Mouse (Mus musculus): Measurements from ENCODE around the gene Actrt3.
A peak's percentile ranks its signal among the peaks of the same experiment; 100 is the strongest.

Gene Actrt3

GRCm38 (mm10) chr3:30599711-30600545, at the start of gene Actrt3:
TSS of gene Actrt3 (minus strand) at chr3:30599939.
- DNase-seq = peak; percentile 42

- DNase-seq = no peak
Measured at GRCm38 (mm10) chr3:30648466-30648865, 48.7 kb upstream of the Actrt3 start.

GRCm38 (mm10) chr3:30647440-30648090, 47.8 kb upstream of the Actrt3 start, which contains the start of gene Lrrc34:
TSS of gene Lrrc34 (minus strand) at chr3:30647869.
- peak; percentile 27 for DNase-seq

GRCm38 (mm10) chr3:30646761-30647160, 47.0 kb upstream of the Actrt3 start:
- no peak for DNase-seq

- DNase-seq = no peak
Measured at GRCm38 (mm10) chr3:30644207-30644606, 44.5 kb upstream of the Actrt3 start, which contains the start of gene Lrriq4. TSS of gene Lrriq4 (plus strand) at chr3:30644507.

GRCm38 (mm10) chr3:30635629-30636028, 35.9 kb upstream of the Actrt3 start:
- DNase-seq = no peak

- no peak for DNase-seq
Measured at GRCm38 (mm10) chr3:30633681-30634080, 33.9 kb upstream of the Actrt3 start.

- DNase-seq = no peak
Measured at GRCm38 (mm10) chr3:30620132-30620531, 20.4 kb upstream of the Actrt3 start.

- DNase-seq = no peak
Measured at GRCm38 (mm10) chr3:30610930-30611329, 11.2 kb upstream of the Actrt3 start.

- no peak for DNase-seq
Measured at GRCm38 (mm10) chr3:30608999-30609398, 9.3 kb upstream of the Actrt3 start.

GRCm38 (mm10) chr3:30603256-30603655, 3.5 kb upstream of the Actrt3 start:
- DNase-seq = no peak

GRCm38 (mm10) chr3:30602740-30603098, 3.0 kb upstream of the Actrt3 start:
- peak; percentile 84 for DNase-seq

GRCm38 (mm10) chr3:30602065-30602739, 2.5 kb upstream of the Actrt3 start, which contains the start of gene Mynn:
TSS of gene Mynn (plus strand) at chr3:30602065.
- DNase-seq = peak; percentile 99

GRCm38 (mm10) chr3:30601610-30602064, 1.9 kb upstream of the Actrt3 start:
- no peak for DNase-seq

- peak; percentile 93 for DNase-seq
Measured at GRCm38 (mm10) chr3:30601175-30601574, 1.4 kb upstream of the Actrt3 start.

- peak; percentile 59 for DNase-seq
Measured at GRCm38 (mm10) chr3:30600717-30601116, 978 bp upstream of the Actrt3 start.

GRCm38 (mm10) chr3:30597271-30597670, 2.5 kb downstream of the Actrt3 start:
- DNase-seq = no peak

- DNase-seq = peak; percentile 69
Measured at GRCm38 (mm10) chr3:30595111-30595832, 4.5 kb downstream of the Actrt3 start.

GRCm38 (mm10) chr3:30593719-30594485, 5.8 kb downstream of the Actrt3 start:
- peak; percentile 31 for DNase-seq

GRCm38 (mm10) chr3:30592418-30592853, 7.3 kb downstream of the Actrt3 start:
- peak; percentile 68 for DNase-seq

GRCm38 (mm10) chr3:30588865-30589264, 10.9 kb downstream of the Actrt3 start:
- DNase-seq = no peak

- no peak for DNase-seq
Measured at GRCm38 (mm10) chr3:30573549-30573948, 26.2 kb downstream of the Actrt3 start.
